Mouse (Mus musculus): ENCODE data around the gene Adh4. TPM values are rescaled to one million over a fixed set of nuclear protein-coding genes. Genes with fewer than 3 reads are reported as not detected.

The Adh4 gene
- polyA plus RNA-seq, 1 experiment, result not detected

GRCm38 (mm10) chr3:138471066-138471465 is 55.8 kb downstream of the Adh4 start:
- no peak overlapping the region for H3K4me3 ChIP-seq (replicated peaks; ENCODE audit: control insufficient read depth, low read depth, low read length)
- no peaks in the 10 kb centered on the region for H3K4me1 ChIP-seq (ENCODE audit: control insufficient read depth, insufficient read depth, low read length)
- TF ChIP-seq POLR2A (IDR thresholded peaks at IDR 0.05; ENCODE audit: borderline replicate concordance, control insufficient read depth, low read depth, low read length) (no peak), CTCF (IDR thresholded peaks at IDR 0.05; ENCODE audit: control insufficient read depth, insufficient read depth, low read length) (no peak)
- 84% methylated on average over 3 of the region's 3 CpGs for WGBS
- H3K27ac ChIP-seq (ENCODE audit: control insufficient read depth, insufficient read depth, low read depth, low read length, poor library complexity), result no peak overlapping the region

- H3K4me3 ChIP-seq (replicated peaks; ENCODE audit: control insufficient read depth, low read depth, low read length), result no peak overlapping the region
- WGBS, result 74% methylated on average over 8 of the region's 8 CpGs
- TF ChIP-seq POLR2A (IDR thresholded peaks at IDR 0.05; ENCODE audit: borderline replicate concordance, control insufficient read depth, low read depth, low read length) (no peak), CTCF (IDR thresholded peaks at IDR 0.05; ENCODE audit: control insufficient read depth, insufficient read depth, low read length) (no peak)
- no peaks in the 10 kb centered on the region; the same call in 1 of the 2 replicates for H3K4me1 ChIP-seq (ENCODE audit: control insufficient read depth, insufficient read depth, low read length)
- H3K27ac ChIP-seq (ENCODE audit: control insufficient read depth, insufficient read depth, low read depth, low read length, poor library complexity), result no peak overlapping the region
These were observed 64.2 kb downstream of the Adh4 start for GRCm38 (mm10) chr3:138479489-138479888.

Other genes with a start within 250 kb of the Adh4 start
- gene 4930579F01Rik, start 221.6 kb upstream of the Adh4 start, polyA plus RNA-seq (2011; ENCODE audit: insufficient read depth, insufficient read length, low replicate concordance, missing spikeins), result not detected in 2 replicates
- not detected in 2 replicates for gene Adh7, start 197.7 kb upstream of the Adh4 start, polyA plus RNA-seq (2011; ENCODE audit: insufficient read depth, insufficient read length, low replicate concordance, missing spikeins)
- gene Adh1, start 154.5 kb upstream of the Adh4 start, polyA plus RNA-seq (2011; ENCODE audit: insufficient read depth, insufficient read length, low replicate concordance, missing spikeins), result 8.2 and 21.2 TPM in 2 replicates
- gene Adh6a, start 102.2 kb upstream of the Adh4 start, polyA plus RNA-seq (2011; ENCODE audit: insufficient read depth, insufficient read length, low replicate concordance, missing spikeins), result not detected in 2 replicates
- 1.9 and 4.1 TPM in 2 replicates for gene Adh6b, start 73.7 kb upstream of the Adh4 start, polyA plus RNA-seq (2011; ENCODE audit: insufficient read depth, insufficient read length, low replicate concordance, missing spikeins)
- gene Adh5, start 27.6 kb downstream of the Adh4 start, polyA plus RNA-seq (2011; ENCODE audit: insufficient read depth, insufficient read length, low replicate concordance, missing spikeins), result 23.8 and 61.8 TPM in 2 replicates
- 14.4 and 18.9 TPM in 2 replicates for gene Metap1, start 74.0 kb downstream of the Adh4 start, polyA plus RNA-seq (2011; ENCODE audit: insufficient read depth, insufficient read length, low replicate concordance, missing spikeins)
- 77.3 and 78.5 TPM in 2 replicates for gene Eif4e, start 110.7 kb downstream of the Adh4 start, polyA plus RNA-seq (2011; ENCODE audit: insufficient read depth, insufficient read length, low replicate concordance, missing spikeins)

Measured in bone marrow, adult 2 months (tissue).